Mouse (Mus musculus): Measurements from ENCODE around the gene Tax1bp3. TPM values are rescaled to one million over a fixed set of nuclear protein-coding genes. Genes with fewer than 3 reads are reported as not detected.

The Tax1bp3 gene
- total RNA-seq, 2 experiments from 2014 or later: 89.1 to 105 TPM

DNA sequence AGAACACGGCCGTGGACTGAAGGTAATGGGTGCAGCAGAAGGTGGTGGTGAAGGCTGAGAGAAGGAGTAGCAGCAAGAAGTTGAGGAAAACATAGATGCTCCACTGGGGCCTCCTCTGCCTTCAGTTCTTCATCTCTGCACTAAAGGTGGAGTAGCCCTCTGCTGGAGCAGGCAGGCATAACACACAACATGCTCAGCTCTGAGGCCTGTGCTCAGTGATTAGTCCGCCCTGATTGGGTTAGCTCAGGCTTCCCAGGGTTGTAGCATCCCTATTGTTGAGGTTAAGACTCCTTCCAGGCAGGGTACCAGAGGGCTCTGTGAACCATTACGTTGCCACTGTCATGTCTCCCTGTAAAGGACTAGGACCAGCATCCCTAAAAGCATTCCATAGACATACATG, 7.7 kb upstream of the Tax1bp3 start:
- DNase-seq: peak; percentile 66 to 75
- intact Hi-C loops (cut with DNase I): loop anchor here (2.0 kb wide), 1 partner anchor 30 kb away; the partner anchor contains the start of gene Haspin

DNA sequence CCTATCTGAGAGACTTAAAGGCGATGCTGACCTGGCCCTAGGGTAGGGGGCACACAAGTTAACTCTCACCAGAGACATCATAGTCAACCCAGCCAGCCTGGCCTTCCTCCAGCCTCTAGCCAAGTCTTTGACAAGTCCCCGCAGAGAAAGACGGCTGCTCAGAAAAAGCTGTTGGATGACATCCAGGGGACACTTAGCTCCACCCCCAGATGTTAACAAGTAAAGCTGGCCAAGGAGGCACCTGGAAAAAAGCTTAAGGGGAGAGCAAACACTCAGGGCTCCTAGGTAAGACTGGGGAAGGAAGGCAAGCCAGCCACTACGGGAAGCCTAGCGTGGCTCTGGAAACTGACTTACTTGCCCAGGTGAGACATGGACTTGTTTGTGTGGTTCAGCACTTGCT, 4.7 kb upstream of the Tax1bp3 start:
- intact Hi-C loops (cut with DNase I): no loop called here
- peak; percentile 70 to 71 for DNase-seq

DNA sequence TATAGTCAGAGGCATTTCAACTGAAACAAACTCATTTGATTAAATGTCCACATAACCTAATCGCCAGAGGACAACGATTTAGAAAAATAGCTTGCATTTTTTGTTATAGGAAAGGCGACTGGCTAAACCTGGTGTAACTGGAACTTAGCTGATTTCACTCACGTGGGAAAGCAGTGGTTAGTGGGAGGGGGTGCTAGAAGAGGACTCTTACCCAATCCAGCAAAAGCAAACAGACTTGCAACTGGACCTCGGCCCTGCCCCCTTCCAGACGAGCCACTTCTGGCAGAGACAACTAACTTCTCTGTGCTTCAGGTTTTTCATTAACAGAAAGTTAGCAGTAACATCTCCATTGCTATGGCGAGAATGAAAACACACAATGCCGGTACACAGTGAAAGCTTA, 1.3 kb upstream of the Tax1bp3 start:
- DNase-seq: no peak
- intact Hi-C loops (cut with DNase I): no loop called here

DNA sequence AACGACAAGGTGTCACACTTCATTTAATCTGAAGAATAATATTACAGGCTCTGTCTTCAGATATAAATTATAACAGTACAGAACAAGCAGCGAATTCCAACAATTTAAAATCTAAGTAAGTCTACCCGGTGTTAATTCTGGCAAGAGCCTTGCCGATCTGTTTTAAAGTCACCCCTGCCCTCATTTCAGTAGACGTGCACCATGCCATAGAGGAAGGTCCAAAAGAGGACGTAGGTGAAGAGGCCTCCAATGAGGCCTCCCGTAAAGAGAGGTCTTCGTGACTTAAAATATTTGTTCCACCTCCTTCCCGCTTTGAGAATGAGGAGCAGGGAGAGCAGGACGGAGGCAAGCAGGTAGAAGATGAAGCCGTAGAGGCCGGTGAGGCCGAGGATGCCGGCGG, 697 bp upstream of the Tax1bp3 start:
- DNase-seq: no peak
- intact Hi-C loops (cut with DNase I): no loop called here

DNA sequence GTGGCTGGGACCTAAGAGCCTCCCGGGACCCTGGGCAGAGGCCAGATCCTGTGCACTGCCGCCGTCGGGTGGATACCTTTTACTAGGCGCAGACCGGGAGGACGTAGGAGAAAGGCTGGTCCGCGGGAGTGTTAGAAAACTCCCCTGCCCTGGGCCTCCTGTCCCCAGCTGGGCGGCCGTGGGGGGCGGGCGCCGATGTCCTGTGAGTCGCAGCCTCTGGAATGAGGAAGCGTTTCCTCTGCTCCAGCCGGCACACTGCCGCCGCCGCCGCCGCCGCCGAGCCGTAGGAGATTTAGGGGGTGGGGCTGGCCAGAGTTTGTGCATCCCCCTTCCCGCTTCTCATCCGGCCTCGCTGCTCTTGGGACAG, 609 bp downstream of the Tax1bp3 start:
- intact Hi-C loops (cut with DNase I): no loop called here
- DNase-seq: peak; percentile 91 to 92

DNA sequence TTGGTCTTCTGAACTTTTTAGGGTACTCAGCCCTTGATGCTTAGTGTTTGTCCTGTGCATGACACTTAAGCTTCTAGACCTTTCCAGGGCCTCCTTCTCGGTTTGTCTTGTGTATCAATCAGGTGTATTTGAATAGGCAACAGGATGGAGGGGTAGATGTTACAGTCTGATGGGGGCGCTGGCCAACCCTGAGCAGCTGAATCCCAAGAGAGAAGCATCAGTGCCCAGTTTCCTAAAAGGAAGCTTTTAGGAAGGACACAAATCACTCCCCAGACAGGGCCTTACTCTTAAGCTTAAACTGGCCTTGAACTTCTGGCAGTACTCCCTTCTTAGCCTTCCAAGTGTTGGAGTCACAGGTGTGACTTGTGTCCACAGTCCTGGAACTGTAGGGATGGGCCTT, 1.0 kb downstream of the Tax1bp3 start:
- intact Hi-C loops (cut with DNase I): loop anchor here (2.0 kb wide), 1 partner anchor 21 kb away; the partner anchor contains the start of genes Ctns and Shpk
- no peak for DNase-seq

DNA sequence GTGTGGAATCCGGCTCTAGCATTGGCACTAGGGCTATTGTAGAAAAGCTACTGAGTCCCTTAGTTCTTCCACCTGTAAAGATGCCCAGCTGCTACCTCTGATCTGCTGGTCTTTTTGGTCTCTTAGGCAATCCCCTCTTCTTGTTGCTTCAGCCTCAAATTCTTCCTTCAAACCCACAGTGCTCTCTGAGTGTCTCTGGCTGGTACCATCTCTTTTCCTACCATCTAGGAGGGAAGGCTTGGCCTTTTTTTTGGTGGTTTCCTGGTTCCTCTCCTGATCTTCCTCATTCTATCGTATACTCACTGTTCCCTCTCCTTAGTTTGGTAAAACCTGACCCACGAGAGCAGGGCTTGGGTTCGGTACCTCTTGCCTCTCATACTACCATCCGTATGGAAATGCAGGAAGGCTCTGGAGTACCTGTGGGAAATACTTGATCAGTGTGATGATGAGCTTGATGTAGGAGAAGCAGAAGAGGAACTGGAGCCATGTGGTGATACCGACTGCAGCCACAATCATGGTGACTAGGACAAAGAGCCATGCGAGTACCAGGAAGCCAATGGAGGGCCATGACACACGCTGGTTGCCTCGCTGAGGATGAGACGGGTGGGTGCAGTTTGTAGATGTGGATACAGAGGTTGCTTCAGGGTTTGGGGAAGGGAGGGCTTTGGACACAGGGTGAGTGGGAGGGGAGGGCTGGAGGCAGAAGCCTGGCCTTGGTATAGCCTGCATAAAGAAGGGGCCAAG, 9.2 kb downstream of the Tax1bp3 start:
- no peak for DNase-seq
- intact Hi-C loops (cut with DNase I): no loop called here

DNA sequence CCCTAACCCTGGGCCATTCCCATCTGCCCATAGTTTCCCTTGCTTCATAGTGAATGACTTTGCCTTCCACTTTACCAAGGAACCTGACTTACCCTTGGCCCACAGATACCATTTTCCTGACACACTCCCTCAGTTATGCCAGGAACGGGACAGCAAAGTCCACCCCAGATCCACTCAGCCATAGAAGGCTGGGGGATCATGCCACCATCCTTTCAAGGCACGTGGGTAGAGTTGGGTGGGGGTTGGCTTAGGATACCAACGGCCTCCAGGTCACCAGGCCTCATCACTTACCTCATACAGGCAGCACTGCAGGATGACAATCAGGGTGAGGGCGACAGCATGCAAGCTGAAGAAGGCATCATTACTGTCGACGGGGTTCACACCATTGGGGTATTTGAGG, 10.3 kb downstream of the Tax1bp3 start:
- intact Hi-C loops (cut with DNase I): no loop called here

DNA sequence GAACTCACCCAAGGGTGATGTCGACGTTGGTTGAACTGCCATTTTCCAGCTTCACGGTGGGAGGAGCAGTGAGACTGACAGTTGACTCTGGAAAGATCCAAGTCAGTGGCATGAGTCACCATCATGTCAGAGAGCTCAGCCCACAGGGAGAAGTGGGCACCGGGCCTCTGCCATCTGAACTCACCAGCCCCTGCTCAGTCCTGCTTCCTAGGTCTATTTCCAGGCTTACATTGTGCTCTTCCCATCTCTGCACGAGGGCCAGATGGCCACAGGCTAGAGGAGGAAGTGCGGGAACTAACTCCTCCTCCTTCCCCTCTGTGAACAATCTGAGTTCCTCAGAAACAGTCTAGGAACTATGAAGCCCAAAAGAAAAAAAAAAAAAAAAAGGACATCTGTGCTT, 16.2 kb downstream of the Tax1bp3 start:
- no peak for DNase-seq
- intact Hi-C loops (cut with DNase I): no loop called here

More for the DNA sequence above, 10.3 kb downstream of the Tax1bp3 start:
- DNase-seq: no peak

DNA sequence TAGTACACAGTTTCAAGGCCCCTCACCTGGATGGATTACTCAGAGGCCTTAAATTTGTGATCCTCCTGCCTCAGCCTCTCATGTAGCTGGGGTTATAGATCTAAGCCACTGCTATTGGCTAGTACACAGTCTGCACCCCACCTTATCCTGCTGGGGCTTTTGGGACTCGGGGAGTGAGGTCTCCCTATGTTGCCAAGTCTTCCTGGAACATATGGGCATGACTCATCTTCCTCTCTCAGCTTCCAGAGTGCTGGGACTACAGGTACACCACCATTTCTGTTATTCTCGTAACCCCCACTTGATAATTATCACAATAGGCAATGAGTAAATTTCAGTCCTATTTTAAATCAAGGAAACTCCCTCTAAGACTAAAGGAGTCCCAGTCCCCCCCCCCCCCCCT, 17.6 kb downstream of the Tax1bp3 start:
- no peak for DNase-seq
- intact Hi-C loops (cut with DNase I): no loop called here

DNA sequence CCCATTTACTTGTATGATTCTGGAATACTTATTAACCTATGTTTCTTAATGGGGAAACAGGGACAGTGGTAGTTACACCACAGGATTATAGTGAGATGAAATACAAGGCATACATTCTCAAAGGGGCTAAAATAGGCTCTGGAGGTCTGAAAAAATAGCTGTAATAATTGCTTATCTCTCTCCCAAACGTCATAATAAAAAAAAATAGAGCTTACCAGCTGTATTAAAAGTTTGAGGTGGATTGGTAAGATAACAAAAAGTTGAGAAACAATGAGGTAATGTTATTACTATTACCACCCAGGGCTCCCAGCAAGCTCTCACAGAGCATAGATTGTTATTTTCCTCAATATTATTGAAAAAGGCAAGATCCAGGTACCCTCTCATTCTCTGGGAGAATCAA, 21.3 kb downstream of the Tax1bp3 start:
- DNase-seq: no peak
- intact Hi-C loops (cut with DNase I): loop anchor here (2.0 kb wide), 1 partner anchor 19 kb away; no protein-coding TSS in a partner anchor

DNA sequence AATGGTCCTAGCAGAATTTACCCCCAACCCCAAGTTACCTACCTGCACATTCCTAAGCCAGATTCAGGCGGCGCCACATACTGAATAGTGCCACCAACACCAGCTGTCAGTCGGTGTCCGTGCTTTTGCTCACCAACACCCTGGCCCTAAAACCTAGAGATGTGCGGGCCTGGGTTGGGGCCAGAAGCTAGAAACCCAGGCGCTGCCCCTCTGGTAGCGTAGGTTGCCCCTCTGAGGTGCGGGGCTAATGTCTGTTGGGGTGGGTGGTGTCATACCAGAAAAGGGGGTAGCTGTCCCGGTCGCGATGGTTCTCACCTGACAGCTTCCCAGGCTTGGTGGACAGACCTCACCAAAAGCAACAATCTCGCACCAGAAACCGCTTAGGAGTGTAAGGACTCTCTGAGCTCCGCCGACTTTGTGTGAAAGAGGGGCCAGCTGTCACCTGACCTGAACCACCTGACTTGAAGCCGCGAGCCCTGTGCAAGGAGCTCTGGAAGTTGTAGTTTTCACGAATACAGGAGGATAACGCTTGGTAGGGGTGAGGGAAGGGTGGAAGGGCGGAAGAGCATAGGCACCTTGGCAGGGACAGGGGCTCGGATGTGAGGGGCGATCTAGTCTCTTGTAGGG, 21.8 kb downstream of the Tax1bp3 start, which contains the start of gene Ctns:
Gene Ctns (minus strand): TSS at position 440 of the 627 bp plus-strand sequence.
- intact Hi-C loops (cut with DNase I): loop anchor here (2.0 kb wide), 1 partner anchor 20 kb away; no protein-coding TSS in a partner anchor
- peak in 1 of 2 experiments; percentile 91 for DNase-seq

DNA sequence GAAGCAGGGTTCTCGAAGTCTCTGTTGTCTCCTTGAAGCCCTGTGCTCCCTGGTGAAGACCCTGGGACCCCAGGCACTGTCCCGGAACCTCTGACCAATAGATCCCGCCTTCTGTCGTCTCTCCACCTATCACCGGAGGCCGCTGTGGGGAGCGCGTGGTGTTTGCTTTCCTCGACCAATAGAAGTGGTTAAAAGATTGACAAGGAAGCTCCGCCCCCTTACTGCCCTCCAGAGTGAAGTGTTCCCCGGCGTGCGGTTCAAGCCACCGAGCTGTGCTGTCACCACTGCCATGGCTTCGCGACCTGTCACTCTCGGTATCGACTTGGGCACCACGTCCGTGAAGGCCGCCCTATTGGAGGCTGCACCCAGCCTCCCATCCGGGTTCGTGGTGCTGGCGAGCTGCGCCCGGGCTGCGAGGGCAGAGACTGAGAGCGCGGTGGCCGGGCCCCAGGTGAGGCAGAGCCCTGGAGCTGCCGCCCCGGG, 22.4 kb downstream of the Tax1bp3 start, which contains the start of gene Shpk:
Gene Shpk (plus strand): TSS at position 231 of the 483 bp plus-strand sequence.
- intact Hi-C loops (cut with DNase I): loop anchor here (2.0 kb wide), 1 partner anchor 20 kb away; no protein-coding TSS in a partner anchor
- DNase-seq: peak; percentile 97

DNA sequence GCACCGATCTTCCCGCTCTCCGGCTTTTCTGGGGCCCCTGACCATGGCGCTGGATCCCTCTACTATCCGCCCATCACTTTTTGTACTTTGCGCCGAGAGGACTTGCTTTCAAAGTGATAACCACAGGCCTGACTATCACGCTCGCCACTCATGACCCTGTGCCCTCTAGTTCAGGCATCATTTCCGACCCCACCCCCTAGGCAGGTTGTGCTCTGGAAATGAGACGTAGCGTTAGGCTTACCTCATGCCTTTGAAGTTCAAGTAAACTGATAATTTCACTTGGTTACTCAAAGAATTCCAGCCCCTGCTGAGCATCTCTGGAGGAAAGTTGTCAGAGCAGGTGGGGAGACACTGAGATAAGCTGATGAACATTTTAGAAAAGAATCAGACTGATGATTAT, 23.0 kb downstream of the Tax1bp3 start:
- intact Hi-C loops (cut with DNase I): loop anchor here (2.0 kb wide), 1 partner anchor 21 kb away; no protein-coding TSS in a partner anchor
- DNase-seq: peak in 1 of 2 experiments; percentile 29

DNA sequence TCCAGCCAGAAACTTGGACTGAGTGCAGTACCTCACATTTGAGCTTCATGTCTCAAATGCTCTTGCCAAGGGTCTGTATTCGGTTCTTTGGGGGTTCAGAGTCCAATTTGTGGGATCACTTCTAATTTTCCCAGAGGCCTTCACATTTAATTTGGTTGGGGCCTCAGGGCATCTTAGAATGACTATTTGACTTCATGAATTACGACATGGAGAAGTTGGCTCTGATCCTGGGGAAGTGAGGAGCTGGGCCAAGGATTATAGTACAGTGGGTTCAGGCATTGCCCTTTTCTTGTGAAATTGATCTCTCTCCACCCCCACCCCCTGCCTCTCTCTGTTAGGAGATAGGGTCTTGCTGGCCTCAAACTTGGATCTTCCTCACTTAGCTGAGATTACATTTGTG, 24.1 kb downstream of the Tax1bp3 start:
- intact Hi-C loops (cut with DNase I): no loop called here
- peak; percentile 18 to 30 for DNase-seq

DNA sequence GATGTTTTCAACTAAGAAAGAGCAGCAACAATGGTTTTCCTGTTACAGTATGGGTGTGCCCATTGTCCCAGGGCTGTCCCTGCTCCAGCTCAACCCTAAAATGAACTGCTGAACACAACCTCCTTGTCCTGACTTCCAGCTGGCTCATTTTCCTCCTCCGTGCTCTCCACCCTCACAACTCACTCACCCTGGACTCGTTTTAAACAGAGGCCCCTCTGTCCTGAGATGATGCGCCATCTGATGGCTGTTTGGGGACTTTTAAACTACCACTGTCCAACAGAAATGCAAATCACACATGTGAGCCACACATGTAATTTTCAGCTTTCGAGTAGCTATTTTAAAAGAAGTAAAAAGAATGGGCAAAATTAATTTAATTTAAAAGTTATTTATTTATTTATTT, 24.7 kb downstream of the Tax1bp3 start:
- intact Hi-C loops (cut with DNase I): no loop called here
- peak; percentile 40 to 57 for DNase-seq

DNA sequence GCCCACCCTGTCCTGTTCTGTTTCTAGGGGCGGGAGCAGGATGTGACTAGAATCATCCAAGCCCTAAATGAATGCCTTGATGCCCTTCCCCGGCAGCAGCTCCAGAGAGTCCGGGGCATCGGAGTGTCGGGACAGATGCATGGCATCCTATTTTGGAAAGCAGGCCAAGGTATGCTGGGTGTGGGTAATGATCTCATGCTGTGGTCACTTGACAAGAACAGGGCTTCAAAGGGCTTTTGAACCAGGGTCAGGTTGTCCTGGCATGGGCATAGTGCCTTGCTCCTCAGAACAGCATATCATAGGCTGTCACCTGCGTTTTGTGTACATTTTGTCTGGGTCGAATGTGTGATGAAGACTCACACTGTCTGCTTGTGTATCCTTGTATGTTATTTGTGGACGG, 27.0 kb downstream of the Tax1bp3 start:
- intact Hi-C loops (cut with DNase I): no loop called here
- peak in 1 of 2 experiments; percentile 17 for DNase-seq

DNA sequence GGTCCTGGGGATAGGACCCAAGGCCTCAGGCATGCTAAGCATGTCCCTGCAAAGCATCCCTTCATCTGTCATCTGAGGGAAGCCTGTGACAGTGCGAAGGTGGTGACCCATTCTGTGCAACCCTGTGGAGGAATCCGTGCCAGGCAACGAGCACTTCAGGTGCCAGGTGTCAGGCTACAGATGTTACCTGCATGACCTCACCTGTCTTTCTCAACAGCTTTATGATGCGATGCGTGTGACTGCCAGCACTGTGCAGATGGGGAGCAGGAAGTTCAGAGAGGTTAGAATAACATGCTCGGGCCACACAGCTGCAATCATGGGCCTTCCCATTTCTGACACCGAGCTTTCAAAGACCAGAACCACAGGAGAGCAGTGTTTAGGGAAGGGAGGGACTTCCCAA, 28.3 kb downstream of the Tax1bp3 start:
- no peak for DNase-seq
- intact Hi-C loops (cut with DNase I): no loop called here

DNA sequence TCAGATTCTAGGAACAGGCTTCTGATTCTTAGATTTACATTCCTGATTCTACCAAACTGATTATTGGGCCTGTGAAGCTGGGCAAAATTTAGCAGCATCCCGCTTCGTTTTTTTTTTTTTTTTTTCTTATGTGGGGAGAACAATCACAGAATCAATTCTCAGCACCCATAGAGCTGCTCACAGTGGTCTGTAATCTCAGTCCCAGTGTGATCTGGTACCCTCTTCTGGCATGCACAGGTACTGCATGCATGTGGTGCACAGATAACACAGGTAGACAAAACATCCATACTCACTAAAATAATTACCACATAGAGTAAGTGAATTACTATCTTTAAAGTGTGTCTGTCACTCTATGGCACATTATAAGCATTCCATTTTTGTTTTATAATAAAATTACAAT, 30.7 kb downstream of the Tax1bp3 start:
- intact Hi-C loops (cut with DNase I): no loop called here
- DNase-seq: no peak

DNA sequence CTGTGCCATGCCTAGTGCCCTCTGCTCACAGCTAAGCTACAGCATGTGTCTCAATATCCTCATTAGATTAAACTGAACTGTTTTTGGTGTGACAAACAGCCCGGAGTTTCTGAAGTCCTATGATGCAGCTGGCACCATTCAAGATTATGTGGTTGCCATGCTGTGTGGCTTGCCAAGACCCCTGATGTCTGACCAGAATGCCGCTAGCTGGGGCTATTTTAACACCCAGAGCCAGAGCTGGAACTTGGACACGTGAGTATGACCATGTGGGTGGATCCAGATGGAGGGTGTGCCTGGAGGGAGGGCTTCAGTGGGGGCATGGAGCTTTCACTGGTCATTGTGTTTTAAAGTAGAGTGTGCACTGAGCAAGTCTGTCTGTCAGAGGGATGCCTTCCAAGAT, 37.1 kb downstream of the Tax1bp3 start:
- intact Hi-C loops (cut with DNase I): no loop called here
- no peak for DNase-seq

DNA sequence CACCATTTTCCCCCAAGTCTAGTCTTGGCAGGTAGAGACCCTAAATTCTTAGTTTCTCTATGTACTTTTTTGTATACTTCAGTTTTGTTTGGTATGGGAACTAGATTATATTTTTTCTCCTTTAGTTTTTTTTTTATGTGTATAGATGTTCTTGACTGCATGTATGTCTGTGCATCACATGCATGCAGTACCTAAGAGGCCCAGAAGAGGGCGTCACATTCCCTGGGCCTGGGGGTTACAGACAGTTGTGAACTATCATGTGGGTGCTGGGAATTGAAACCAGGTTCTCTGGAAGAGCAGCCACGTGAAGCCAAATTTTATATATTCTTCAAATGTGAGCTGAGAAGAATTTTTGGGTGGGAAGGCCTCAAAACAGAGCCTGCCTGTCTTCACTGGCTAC, 42.8 kb downstream of the Tax1bp3 start:
- intact Hi-C loops (cut with DNase I): no loop called here
- no peak for DNase-seq

DNA sequence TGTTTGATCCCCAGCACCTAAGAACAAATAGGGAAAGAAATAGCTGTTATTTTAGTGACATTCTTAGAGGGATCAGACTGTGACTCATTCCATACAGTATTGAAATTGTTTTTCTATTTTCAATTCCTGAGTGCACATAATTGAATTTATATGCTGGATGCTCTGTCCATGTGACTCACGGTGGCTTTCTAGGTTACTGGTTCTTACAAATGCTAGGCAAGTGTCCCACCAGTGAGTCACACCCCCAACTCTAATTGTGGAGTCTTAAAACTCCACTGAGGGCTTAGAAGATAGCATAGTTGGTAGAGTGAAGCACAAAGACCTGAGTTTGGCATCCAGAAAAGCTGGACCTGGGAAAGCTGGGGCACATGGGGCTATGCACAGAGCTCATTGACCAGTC, 43.8 kb downstream of the Tax1bp3 start:
- no peak for DNase-seq
- intact Hi-C loops (cut with DNase I): no loop called here
